Mouse (Mus musculus): ENCODE results near the gene Ano3.

Gene Ano3

DNA sequence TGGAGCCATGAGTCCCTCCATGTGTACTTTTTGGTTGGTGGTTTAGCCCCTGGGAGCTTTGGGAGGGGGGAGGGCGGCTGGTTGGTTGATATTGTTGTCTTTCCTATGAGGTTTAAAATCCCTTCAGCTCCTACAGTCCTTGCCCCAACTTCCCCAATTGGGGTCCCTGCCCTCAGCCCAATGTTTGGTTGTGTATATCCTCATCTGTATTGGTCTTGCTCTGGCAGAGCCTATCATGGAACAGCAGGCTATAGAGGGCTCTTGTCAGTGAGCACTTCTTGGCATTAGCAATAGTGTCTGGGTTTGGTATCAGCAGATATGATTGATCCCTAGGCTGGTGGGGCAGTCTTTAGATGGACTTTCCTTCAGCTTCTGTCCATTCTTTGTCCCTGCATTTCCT lies 135.8 kb downstream of the Ano3 start:
- no peak for DNase-seq (ENCODE audit: low read depth, low spot score)

GRCm38 (mm10) chr2:110806302-110807093 lies 144.2 kb downstream of the Ano3 start:
- DNase-seq (ENCODE audit: low read depth, low spot score), result no peak

- no peak for DNase-seq (ENCODE audit: low read depth, low spot score)
These were observed 154.8 kb downstream of the Ano3 start for GRCm38 (mm10) chr2:110795928-110796327.

DNA sequence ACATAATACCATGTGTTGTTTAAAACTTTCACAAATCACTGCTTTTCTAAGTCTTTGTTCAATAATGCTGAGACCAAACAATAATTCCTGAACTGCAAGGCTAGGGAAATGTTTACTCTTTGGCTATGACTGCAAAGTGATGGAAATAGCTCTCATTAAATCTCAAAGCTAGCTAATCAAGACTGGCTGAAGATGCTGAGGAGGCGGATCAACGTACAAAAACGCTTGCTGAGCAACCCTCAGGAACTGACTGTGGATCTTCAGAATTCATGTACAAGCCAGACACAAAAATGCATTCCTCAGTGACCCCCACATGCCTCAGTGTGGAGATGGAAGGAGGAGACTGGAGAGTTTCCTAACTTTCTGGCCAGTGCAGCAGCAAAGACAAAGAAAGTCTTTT lies 155.3 kb downstream of the Ano3 start:
- DNase-seq (ENCODE audit: low read depth, low spot score), result no peak

GRCm38 (mm10) chr2:110787396-110787795 lies 163.3 kb downstream of the Ano3 start:
- no peak for DNase-seq (ENCODE audit: low read depth, low spot score)

- DNase-seq (ENCODE audit: low read depth, low spot score), result no peak
These were observed 191.3 kb downstream of the Ano3 start for GRCm38 (mm10) chr2:110759434-110759833.

DNA sequence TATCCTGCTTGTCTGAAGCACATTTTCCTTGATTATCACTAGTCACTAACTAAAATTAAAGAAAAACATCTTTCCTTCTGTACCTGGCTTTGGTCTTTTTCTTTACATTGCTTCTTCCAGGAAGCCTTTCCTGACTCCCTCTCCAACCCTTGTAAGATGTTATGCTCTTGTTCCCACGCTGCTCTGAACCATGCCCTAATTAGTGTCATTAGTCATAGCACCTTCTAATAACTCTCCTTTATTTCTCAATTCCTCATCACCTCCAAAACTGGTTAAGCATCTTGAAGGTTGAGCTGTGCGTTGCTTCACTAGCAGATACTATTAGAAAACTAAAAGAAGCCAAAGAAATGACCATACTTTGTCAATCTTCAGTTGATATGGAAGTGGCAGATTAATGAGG lies 193.2 kb downstream of the Ano3 start:
- DNase-seq (ENCODE audit: low read depth, low spot score), result no peak

GRCm38 (mm10) chr2:110740493-110740892 lies 210.2 kb downstream of the Ano3 start:
- DNase-seq (ENCODE audit: low read depth, low spot score), result no peak

DNA sequence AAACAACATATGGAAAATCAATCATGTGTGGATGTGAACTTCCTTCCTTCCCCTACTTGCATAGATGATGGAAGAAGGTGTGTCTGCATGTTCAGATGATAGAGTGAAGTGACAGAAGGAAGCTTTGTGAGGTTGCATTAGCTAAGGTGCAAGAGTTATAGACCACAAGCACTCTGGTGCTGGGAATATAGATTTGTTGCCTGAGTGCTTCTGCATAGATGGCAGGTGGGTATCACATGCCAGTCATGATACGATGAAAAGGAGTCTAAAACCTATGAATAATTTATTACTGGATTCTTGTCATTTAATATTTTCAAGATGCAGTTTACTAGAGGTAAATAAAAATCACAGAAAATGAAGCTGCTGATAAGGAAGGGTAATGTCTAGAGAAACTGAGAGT lies 210.9 kb downstream of the Ano3 start:
- DNase-seq (ENCODE audit: low read depth, low spot score), result no peak

- DNase-seq (ENCODE audit: low read depth, low spot score), result no peak
These were observed 212.7 kb downstream of the Ano3 start for GRCm38 (mm10) chr2:110737981-110738380.

DNA sequence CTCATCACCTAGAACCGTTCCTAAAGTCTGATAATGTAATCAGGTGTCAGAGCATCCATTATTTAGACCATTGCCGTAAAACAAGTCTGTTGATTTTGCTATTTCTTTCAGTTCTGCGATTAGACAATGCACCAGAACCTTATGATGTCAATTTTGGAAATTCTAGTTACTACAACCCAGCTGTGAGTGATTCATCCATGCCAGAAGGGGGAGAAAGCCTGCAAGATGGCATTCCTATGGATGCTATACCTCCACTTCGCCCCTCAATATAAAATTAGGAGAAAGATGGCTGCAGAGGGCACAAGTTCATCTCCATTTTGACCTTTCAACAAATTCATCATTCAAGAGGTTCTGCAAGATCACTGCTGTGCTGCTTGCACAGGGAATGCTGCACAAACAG lies 213.5 kb downstream of the Ano3 start:
- DNase-seq (ENCODE audit: low read depth, low spot score), result no peak

GRCm38 (mm10) chr2:110726106-110726505 lies 224.6 kb downstream of the Ano3 start:
- no peak for DNase-seq (ENCODE audit: low read depth, low spot score)

DNA sequence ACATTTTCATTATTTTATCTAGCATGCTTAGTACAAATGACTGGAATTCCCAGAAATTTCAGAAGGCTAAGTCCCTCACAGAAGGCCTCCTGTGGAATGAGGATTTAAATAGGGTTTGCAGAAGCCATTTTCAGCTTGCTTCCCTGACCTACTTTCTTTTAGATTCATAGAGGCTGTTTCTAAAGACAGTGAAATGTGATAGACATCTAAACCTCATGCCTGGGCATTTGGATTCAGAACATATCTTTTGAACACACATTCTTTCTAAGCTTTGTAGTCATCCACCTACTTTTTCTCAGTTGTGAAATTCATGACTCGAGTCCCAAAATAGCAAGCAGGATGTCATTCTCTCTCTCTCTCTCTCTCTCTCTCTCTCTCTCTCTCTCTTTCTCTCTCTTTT lies 228.5 kb downstream of the Ano3 start:
- DNase-seq (ENCODE audit: low read depth, low spot score), result no peak

DNA sequence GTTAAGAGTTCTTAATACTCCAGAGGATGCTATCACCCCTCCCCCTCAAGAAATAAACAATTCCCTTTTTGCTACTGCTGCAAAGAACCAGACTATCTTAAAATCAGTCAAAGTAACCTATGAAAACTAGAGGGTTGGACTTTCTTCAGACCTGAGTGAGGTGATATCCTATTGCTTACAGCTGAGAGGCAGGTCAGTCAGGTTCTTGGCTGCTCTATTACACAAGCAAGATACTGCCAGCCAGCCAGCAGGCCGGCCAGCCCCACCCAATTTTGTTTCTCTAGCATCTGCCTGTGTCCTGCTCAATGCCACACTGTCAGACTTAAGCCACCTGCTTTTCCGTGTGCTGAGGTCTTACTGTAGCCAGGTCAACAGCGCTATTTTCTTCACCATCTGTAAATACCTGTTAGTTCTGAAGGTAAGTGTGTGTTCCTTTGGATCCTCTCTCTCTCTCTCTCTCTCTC lies 229.4 kb downstream of the Ano3 start, which contains the start of gene Muc15:
Gene Muc15, plus strand, starts transcription at position 51 of the 464 bp plus-strand sequence.
- DNase-seq (ENCODE audit: low read depth, low spot score), result no peak

DNA sequence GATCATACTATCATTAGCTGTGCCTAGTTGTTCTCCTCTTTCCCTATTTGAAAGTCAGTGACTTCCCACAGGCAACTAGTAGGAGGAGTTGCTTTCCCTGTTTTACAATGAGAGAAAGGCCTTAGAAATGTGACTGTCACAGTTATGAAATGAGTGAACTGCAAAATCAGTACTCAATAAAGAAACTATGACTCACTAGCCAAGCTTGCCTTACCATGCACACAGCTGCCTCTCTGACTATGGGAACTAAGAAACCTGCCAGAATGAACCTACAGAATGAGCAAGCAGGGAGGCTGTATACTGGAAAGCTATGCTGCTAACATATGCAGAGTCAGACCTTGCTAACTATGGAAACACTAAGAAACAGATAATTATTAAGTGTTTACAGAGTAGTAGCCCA lies 231.7 kb downstream of the Ano3 start:
- DNase-seq (ENCODE audit: low read depth, low spot score), result no peak

DNA sequence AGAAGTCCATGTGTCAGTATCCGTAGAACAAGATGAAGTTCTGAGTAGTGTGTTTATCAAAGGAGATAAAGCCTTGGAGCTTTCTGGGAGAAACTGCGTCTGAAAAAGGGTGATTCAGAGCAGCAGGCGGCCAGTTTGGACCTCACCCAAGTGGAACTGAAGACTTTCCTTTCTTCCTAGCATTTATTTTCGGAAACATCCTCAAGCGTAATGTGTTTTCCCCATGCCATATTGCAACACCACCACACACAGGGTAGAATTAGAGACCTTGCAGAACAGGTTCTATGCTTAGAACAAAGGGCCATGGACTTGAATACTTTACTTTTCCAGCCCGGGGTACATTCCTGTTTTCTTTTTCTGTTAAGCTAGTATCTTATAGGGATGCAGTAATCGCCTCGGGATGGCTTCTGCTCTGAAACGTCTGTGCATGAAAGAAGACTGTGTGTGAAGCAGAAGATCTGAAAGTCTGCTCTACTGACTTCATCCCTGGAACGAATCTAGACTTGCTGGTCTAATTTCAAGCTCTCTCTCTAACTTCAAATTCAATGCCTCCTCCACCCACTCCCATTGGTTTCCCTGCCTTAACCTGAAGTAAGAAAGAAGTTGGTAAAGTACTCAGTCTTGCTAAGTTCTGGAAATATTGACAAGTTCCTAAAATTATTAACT lies 240.5 kb downstream of the Ano3 start:
- no peak for DNase-seq (ENCODE audit: low read depth, low spot score)

- DNase-seq (ENCODE audit: low read depth, low spot score), result no peak
These were observed 241.3 kb downstream of the Ano3 start for GRCm38 (mm10) chr2:110709436-110709835.

DNA sequence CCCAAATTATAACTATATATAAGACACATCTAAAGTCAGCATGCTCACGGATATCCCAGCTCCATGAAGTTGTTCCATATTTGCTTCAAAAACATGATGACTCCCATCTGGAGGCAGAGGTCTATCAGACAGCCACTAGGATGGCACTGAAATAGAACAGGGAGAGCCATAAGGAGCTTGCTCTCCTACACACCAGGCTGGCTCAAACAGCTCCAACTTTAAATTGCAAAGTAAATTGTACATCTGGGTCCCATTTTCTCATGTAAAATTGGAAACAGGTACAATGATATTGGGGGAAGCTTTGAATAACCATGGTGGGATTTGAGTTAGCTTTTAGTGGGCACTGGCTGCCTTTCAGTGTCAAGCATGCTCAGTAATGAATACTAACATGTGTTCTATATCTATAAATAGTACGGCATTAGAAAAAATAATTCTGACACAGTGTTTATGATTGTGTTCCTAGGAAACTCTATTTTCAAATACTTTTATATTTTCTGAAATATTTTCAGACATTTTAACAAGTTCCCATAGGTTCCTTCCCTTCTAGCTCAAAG lies 279.6 kb downstream of the Ano3 start:
- no peak for DNase-seq (ENCODE audit: low read depth, low spot score)

DNA sequence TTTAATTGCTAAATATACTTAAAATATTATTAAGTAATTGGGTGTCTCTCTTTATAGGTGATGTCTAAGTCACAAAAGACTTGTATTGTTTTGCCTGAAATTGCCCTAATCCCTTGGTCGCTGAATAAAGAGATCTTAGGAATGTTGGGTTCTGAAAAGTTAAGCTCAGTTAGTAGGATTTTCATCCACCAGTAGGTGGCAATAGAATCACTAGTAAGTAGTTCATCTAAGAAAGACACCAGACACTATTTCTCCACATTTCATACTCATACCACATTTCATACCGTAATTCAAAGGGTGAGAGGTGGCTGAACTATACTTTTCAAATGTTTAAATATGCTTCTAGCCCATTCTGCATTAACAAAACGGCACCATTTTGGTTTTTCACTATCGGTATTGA lies 287.4 kb downstream of the Ano3 start:
- DNase-seq (ENCODE audit: low read depth, low spot score), result no peak

GRCm38 (mm10) chr2:110644846-110645245 lies 305.9 kb downstream of the Ano3 start:
- no peak for DNase-seq (ENCODE audit: low read depth, low spot score)

GRCm38 (mm10) chr2:110644358-110644757 lies 306.4 kb downstream of the Ano3 start:
- no peak for DNase-seq (ENCODE audit: low read depth, low spot score)

All from WW6 (cell line).